Mouse (Mus musculus) cortical plate, adult 2 months (tissue): ENCODE results near the gene Ttc16. TPM values are rescaled to one million over a fixed set of nuclear protein-coding genes. Genes with fewer than 3 reads are reported as not detected.

Source experiments
- H3K27ac ChIP-seq: fragments of 200-500 bp; 2 replicates; pipeline ENCODE4 v1.5.1; 2012; ENCODE audit warnings: low read length, control low read depth, inconsistent platforms; ENCODE audit not compliant: insufficient read depth
- H3K4me1 ChIP-seq: fragments of 200-500 bp; 2 replicates; pipeline ENCODE4 v1.6.1; 2011; ENCODE audit warnings: low read length; ENCODE audit not compliant: control insufficient read depth, insufficient read depth
- H3K4me3 ChIP-seq: fragments of 200-500 bp; 2 replicates; pipeline ENCODE4 v1.5.1; 2011; ENCODE audit warnings: mild to moderate bottlenecking, low read length, control low read depth; ENCODE audit not compliant: insufficient read depth
- CTCF ChIP-seq: fragments of 200-500 bp; IDR thresholded peaks from 2 replicates; pipeline ENCODE4 v1.5.1; 2011; ENCODE audit warnings: mild to moderate bottlenecking, control low read depth, low read length; ENCODE audit not compliant: insufficient read depth; ENCODE audit errors: extremely low read depth
- POLR2A ChIP-seq: fragments of 200-500 bp; IDR thresholded peaks from 2 replicates; pipeline ENCODE4 v1.6.1; 2011; ENCODE audit warnings: mild to moderate bottlenecking, low read length, control low read depth; ENCODE audit not compliant: insufficient read depth; ENCODE audit errors: extremely low read depth
- polyA plus RNA-seq: library from polyadenylated mRNA; depleted of rRNA; stranded (reverse); fragments of >200 nt; gene quantifications from 2 replicates; pipeline ENCODE4 v1.2.3, GENCODE M21; 2012; rRNA removed

The Ttc16 gene
- polyA plus RNA-seq, 1 experiment: 2.2 TPM

- Histone ChIP-seq H3K4me1 (no peaks in the 10 kb centered on the region; the same call in 1 of the 2 replicates), H3K27ac (peak within 1 kb of the TSS; percentile 100), H3K4me3 (peak within 1 kb of the TSS; percentile 52)
- peak; percentile 56; the same call in 1 of the 2 replicates for TF ChIP-seq POLR2A
- peak; percentile 86 for TF ChIP-seq CTCF
Measured at GRCm38 (mm10) chr2:32712934-32713817, 62.3 kb downstream of the Ttc16 start, which contains the start of gene Cdk9. Cdk9 (minus strand) TSS chr2:32713076.

- H3K4me1 ChIP-seq: no peaks in the 10 kb centered on the region; the same call in 1 of the 2 replicates
- TF ChIP-seq POLR2A (no peak), CTCF (no peak)
- peak overlapping the region; percentile 100 for H3K27ac ChIP-seq
- H3K4me3 ChIP-seq: peak overlapping the region; percentile 52
Measured at GRCm38 (mm10) chr2:32712586-32712933, 62.9 kb downstream of the Ttc16 start.

- TF ChIP-seq CTCF (no peak), POLR2A (no peak)
- peak overlapping the region; percentile 64; the same call in 1 of the 2 replicates for H3K27ac ChIP-seq
- no peaks in the 10 kb centered on the region; the same call in 1 of the 2 replicates for H3K4me1 ChIP-seq
- peak overlapping the region; percentile 52 for H3K4me3 ChIP-seq
Measured at GRCm38 (mm10) chr2:32712108-32712551, 63.3 kb downstream of the Ttc16 start.

GRCm38 (mm10) chr2:32711301-32712056 is 64.0 kb downstream of the Ttc16 start:
- H3K4me3 ChIP-seq: peak overlapping the region; percentile 52
- no peak overlapping the region for H3K27ac ChIP-seq
- TF ChIP-seq CTCF (no peak), POLR2A (no peak)
- H3K4me1 ChIP-seq: no peaks in the 10 kb centered on the region; the same call in 1 of the 2 replicates

GRCm38 (mm10) chr2:32710425-32710824 is 65.0 kb downstream of the Ttc16 start:
- Histone ChIP-seq H3K4me3 (no peak overlapping the region), H3K27ac (no peak overlapping the region), H3K4me1 (no peaks in the 10 kb centered on the region; the same call in 1 of the 2 replicates)
- TF ChIP-seq POLR2A: no peak
- TF ChIP-seq CTCF: no peak

- Histone ChIP-seq H3K27ac (no peak overlapping the region), H3K4me1 (no peaks in the 10 kb centered on the region; the same call in 1 of the 2 replicates), H3K4me3 (no peak overlapping the region)
- TF ChIP-seq POLR2A (no peak), CTCF (no peak)
Measured at GRCm38 (mm10) chr2:32709521-32710137, 65.8 kb downstream of the Ttc16 start.

- Histone ChIP-seq H3K27ac (no peak overlapping the region), H3K4me3 (no peak overlapping the region), H3K4me1 (no peaks in the 10 kb centered on the region; the same call in 1 of the 2 replicates)
- TF ChIP-seq POLR2A: no peak
- peak; percentile 76 for TF ChIP-seq CTCF
Measured at GRCm38 (mm10) chr2:32708643-32709042, 66.8 kb downstream of the Ttc16 start.

Other genes with a start within 250 kb of the Ttc16 start
- 39.2 and 46.7 TPM in 2 replicates for gene Fam102a, start 240.3 kb downstream of the Ttc16 start, polyA plus RNA-seq
- gene Dpm2, start 204.8 kb downstream of the Ttc16 start, polyA plus RNA-seq: 153 and 155 TPM in 2 replicates
- 31.3 and 37.6 TPM in 2 replicates for gene Pip5kl1, start 200.8 kb downstream of the Ttc16 start, polyA plus RNA-seq
- 1.0 TPM in 2 replicates for gene 9430097D07Rik, start 199.9 kb downstream of the Ttc16 start, polyA plus RNA-seq
- 34.8 and 36.6 TPM in 2 replicates for gene St6galnac4, start 188.5 kb downstream of the Ttc16 start, polyA plus RNA-seq
- gene St6galnac6, start 175.9 kb downstream of the Ttc16 start, polyA plus RNA-seq: 101 and 110 TPM in 2 replicates
- 118 and 127 TPM in 2 replicates for gene Ak1, start 153.9 kb downstream of the Ttc16 start, polyA plus RNA-seq
- 35.1 and 39.0 TPM in 2 replicates for gene Eng, start 129.0 kb downstream of the Ttc16 start, polyA plus RNA-seq
- 16.4 and 17.7 TPM in 2 replicates for gene Fpgs, start 71.5 kb downstream of the Ttc16 start, polyA plus RNA-seq
- gene Cdk9, start 62.6 kb downstream of the Ttc16 start, polyA plus RNA-seq: 260 and 329 TPM in 2 replicates
- gene Sh2d3c, start 54.6 kb downstream of the Ttc16 start, polyA plus RNA-seq: 29.7 and 31.5 TPM in 2 replicates
- gene 6330409D20Rik, start 34.6 kb downstream of the Ttc16 start, polyA plus RNA-seq: 3.5 and 4.2 TPM in 2 replicates
- 54.9 and 58.9 TPM in 2 replicates for gene Tor2a, start 18.4 kb downstream of the Ttc16 start, polyA plus RNA-seq
- 5.4 and 6.6 TPM in 2 replicates for gene Ptrh1, start 153 bp upstream of the Ttc16 start, polyA plus RNA-seq
- 0.11 and 0.35 TPM in 2 replicates for gene Cfap157, start 8.8 kb upstream of the Ttc16 start, polyA plus RNA-seq
- gene Stxbp1, start 71.6 kb upstream of the Ttc16 start, polyA plus RNA-seq: 709 and 713 TPM in 2 replicates
- gene Fam129b, start 100.5 kb upstream of the Ttc16 start, polyA plus RNA-seq: 27.1 and 29.0 TPM in 2 replicates
- 484 and 506 TPM in 2 replicates for gene Rpl12, start 185.9 kb upstream of the Ttc16 start, polyA plus RNA-seq
- gene Lrsam1, start 186.0 kb upstream of the Ttc16 start, polyA plus RNA-seq: 25.6 and 25.9 TPM in 2 replicates
- 47.5 TPM in 2 replicates for gene Slc2a8, start 206.4 kb upstream of the Ttc16 start, polyA plus RNA-seq